Mouse (Mus musculus) C2C12 (cell line): ENCODE data around the gene Gbe1.

Source experiments
- CTCF ChIP-seq: IDR thresholded peaks from one replicate; pipeline ENCODE4 v1.5.1; 2011; ENCODE audit not compliant: control insufficient read depth, insufficient read depth, insufficient read length
- MAX ChIP-seq: IDR thresholded peaks from one replicate; pipeline ENCODE4 v1.6.1; 2011; ENCODE audit warnings: mild to moderate bottlenecking, control low read depth

DNA sequence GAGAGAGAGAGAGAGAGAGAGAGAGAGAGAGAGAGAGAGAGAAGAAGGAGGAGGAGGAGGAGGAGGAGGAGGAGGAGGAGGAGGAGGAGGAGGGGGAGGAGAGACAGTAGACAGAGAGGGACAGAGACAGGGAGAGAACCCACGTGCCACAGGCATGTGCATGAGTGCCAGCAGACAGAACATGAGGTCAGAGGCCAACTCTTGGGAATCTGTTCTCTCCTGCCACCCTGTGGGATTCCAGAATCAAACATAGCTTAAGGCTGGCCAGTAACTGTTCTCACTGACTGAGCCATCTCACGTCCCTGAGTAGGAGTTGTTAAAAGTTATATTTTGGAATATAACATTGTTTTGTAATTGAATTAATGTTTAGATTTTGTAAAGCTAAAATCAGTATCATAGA lies 39.3 kb downstream of the Gbe1 start:
- TF ChIP-seq CTCF (peak; percentile 5), MAX (no peak)
